Mouse (Mus musculus) adrenal gland, adult 18-20 months (tissue): ENCODE measurements around the gene Taf10. TPM values are rescaled to one million over a fixed set of nuclear protein-coding genes. Genes with fewer than 3 reads are reported as not detected.
"Not testable (repeated sequence)": the region's sequence is repeated elsewhere in the genome, so short reads cannot be mapped to it uniquely, and the experiment has no call there.

Source experiments
- DNase-seq, 2 experiments: peaks; one replicate each; pipeline ENCODE4 v3.0.0; 2021 to 2022; ENCODE audit warnings: low spot score in 2 of 2
- total RNA-seq, 2 experiments: library from RNA; stranded (reverse); gene quantifications; 1 replicate in 1 of 2; 2 replicates in 1 of 2; pipeline ENCODE4 v1.2.3; 2021

Taf10 gene
- total RNA-seq, 2 experiments from 2014 or later = 206 to 214 TPM

DNA sequence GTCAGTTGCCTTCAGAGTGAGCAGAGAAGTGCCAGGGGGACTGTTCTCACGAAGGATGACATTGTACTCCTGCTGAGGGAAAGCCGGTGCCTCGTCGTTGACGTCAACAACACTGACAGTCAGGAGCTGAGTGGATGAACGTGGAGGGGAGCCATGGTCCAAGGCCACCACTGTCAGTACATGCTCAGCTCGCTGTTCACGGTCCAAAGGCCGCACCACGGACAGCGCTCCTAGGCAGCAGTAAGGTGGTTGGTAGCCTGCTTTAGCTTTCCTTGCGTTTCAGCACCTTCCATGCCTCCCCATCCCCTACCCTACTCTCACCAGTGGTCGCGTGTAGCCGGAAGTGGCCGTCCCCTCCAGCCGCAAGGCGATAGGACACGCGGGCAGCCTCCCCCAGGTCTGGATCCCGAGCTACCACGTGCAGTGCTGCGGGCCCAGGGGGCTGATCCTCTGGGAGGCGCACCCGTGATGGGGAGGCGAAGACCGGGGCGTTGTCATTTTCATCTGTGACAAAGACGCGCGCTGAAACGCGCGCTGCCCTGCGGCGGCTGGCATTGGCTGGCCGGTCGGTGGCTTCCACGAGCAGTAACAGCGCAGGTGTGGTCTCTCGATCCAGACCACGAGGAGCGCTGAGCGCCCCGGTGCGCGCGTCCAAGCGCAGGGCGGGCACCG lies 17.8 kb upstream of the Taf10 start:
- no peak for DNase-seq

GRCm38 (mm10) chr7:105753281-105753680 lies 9.1 kb upstream of the Taf10 start:
- no peak for DNase-seq

DNA sequence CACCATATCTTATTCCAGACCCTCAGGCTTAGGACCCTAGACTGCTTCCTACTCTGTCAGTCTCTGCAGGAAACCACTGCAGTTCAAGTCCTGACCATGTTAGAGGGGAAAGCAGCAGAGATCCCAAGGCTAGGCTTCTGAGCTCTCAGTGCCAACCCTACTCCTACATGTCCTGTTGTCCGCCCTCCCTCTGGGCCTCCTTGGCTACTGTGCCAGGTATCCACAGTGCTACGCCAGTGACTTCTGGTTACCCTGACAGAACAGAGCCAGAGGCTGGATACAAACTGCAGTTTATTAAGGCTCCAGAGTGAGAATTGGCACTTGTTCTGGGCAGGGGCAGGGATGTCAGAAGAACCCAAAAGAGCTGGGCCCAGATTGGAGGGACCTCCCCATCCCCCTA lies 8.6 kb upstream of the Taf10 start:
- DNase-seq = no peak

GRCm38 (mm10) chr7:105751491-105752433 lies 7.6 kb upstream of the Taf10 start, which contains the start of gene Tpp1:
Gene Tpp1, minus strand, starts transcription at chr7:105752235.
- DNase-seq = peak; percentile 79 to 81

GRCm38 (mm10) chr7:105747776-105748175 lies 3.6 kb upstream of the Taf10 start:
- DNase-seq = no peak

DNA sequence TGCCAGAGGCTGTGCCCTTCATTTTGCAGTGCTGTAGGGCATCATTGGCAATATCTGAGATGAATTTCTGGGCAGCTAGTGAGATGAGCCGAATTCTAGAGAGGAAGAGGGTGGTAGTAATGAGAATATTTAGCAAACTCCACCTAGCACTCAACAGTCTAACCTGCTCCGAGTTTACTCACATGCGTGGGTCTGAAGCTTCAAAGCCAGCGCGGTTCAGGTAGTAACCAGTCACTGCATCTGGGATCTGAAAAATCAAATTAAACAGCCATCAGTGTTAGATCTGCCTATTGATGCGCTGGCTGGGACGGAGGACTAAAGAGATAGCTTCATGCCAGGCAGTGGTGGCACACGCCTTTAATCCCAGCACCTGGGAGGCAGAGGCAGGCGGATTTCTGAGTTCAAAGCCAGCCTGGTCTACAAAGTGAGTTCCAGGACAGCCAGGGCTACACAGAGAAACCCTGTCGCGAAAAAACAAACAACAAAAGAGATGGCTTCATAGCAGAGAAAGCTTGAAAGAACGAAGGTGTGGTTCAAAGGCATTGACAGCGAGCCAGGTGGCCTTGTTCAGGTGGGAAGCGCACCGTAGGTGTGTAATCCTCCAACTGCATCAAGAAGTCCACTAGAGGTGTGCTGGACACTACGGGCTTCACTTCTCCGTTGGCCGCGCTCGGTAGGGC lies 775 bp downstream of the Taf10 start:
- not testable (repeated sequence) for DNase-seq

DNA sequence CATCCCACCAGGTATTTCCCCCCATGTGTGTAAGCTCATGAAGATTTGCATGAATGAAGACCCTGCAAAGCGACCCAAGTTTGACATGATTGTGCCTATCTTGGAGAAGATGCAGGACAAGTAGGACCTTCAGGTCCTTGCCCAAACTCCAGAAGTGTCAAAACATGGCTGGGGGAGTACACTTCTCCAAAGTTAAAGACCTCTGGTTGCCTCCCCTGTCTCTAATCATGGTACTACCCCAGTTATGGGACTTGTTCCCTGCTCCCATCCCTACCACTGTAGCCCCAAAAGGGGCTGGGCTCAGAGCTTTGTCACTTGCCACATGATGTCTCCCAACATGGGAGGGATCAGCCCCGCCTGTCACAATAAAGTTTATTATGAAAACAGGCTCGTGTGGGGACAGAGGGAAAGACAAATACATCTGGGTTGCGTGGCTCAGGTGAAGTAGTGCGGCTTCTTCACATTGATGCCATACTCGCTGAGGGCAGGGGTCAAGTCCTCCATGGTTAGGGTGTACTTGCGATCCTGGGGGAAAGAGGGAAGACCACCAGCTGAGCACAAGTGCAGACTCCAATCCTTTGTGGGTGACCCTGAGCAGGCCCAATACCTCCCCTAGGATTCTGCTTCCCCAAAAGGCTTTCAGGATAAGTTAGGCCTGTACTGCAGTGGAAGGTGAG lies 1.5 kb downstream of the Taf10 start:
- not testable (repeated sequence) for DNase-seq

- DNase-seq = no peak
These were observed 2.2 kb downstream of the Taf10 start for GRCm38 (mm10) chr7:105741978-105742377.

DNA sequence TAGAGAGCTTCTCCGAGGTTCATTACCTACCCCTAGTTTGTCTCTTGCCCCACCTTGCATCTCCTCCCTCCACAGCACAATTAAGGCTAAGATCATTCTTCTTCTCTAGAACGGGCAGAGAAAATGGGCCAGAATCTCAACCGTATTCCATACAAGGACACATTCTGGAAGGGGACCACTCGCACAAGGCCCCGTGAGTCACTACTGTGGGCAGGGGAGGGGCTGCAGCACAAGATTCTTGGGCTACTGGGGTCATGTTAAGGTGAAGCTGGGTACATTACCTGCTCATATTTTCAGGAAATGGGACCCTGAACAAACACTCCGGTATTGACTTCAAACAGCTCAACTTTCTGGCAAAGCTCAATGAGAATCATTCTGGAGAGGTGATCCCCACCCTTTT lies 3.3 kb downstream of the Taf10 start:
- no peak for DNase-seq

DNA sequence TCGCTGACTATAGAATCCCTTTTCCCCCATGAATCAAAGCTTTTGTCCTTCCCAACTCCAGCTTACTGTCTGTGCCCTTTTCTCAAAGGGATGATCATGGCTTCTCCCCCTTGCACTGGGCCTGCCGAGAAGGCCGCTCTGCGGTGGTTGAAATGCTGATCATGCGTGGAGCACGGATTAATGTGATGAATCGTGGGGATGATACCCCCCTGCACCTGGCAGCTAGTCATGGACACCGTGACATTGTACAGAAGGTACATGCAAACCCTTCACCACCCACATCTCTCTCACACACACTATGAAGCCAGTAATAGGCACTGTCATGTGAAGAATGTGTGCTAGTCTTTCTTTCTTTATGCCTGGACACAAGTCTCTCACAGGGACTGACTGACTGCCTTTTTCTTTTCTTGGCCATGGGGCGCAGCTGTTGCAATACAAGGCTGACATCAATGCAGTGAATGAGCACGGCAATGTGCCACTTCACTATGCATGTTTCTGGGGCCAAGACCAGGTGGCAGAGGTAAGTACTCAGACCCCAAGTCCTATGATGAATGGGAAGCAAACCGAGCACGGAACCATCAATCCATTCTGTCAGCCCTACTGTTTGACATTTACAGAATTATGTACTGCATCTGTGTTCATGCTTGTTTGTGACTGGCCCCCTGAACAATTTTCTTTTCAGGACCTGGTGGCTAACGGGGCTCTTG lies 3.9 kb downstream of the Taf10 start:
- no peak for DNase-seq

GRCm38 (mm10) chr7:105738948-105739347 lies 5.2 kb downstream of the Taf10 start:
- no peak for DNase-seq

DNA sequence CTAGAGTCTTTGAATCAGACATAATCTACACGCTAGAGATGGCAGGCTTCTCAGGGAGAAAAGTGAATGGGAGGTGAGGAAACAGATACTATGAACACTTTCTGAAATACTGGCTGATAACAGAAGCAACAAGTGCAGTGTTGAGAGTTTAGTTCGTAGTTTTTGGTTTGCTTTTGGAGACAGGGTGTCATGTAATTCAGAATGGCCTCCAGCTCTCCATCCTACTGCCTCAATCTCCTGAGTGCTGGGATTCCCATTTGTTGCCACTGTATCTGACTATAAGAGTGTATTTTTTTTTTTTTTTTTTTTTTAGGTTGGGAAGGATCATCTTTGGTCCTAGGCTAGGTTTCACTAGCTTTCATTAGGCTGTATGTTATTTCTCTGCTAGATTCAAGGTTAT lies 5.9 kb downstream of the Taf10 start:
- DNase-seq = no peak

- no peak for DNase-seq
These were observed 6.5 kb downstream of the Taf10 start for GRCm38 (mm10) chr7:105737648-105738047.

DNA sequence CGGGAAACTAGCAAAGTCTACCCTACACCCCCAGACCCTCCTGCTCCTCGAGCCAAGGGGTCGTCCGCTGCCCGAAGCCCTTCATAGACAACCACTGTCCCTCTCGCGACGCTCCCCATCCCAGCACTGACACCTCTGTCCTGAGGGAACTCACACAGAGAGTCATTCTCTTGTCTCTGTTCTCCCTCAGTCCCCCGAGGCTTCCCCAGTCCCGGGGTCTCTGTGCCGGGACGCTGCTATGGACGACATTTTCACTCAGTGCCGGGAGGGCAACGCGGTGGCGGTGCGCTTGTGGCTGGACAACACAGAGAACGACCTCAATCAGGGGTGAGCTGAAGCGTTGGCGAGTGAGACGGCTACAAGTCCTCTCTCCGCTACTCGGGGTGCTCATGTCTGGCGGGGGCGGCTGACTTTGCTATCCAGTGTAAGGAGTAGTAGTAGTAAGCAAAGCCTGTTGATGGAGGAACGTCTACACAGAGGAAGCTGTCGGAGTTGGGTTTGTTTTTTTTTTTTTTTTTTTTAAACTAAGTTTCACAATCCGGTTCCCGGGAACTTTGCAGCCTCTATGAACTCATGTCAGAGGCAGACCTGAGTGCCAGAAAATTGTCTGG lies 7.1 kb downstream of the Taf10 start, which contains the start of gene Rrp8:
Gene Rrp8, minus strand, starts transcription at position 475 of the 611 bp plus-strand sequence.
- peak; percentile 56 to 61 for DNase-seq

DNA sequence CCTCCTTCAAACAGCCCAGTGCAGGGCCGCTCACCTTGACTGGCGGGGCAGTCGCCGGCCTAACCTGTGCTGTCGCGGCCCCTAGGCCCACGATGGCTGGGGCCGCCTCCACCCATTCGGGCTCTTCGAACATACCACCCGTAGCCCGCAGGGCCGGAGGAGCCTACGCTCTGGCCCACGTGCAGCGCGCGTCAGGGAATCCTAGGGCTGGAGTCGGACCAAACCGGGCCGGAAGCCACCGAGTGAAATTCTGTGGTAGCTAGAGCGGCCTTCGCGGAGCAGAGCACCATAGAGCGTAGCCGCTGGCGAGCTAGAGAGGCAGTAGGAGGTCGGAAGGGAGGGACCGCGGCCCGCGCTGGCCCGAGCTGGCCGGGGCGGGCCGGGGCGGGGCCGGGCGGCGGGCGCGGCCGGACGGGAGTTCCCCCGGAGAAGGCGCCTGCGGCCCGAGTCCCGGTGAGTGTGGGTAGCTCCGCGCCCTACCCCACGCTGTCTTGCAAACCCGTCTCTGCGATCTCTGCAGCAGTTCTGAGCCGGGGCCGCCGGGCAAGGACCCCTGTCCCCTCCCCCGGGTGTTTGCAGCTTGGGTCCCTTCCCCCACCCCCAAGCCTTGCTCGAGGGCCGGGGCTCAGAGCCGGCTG lies 7.8 kb downstream of the Taf10 start, which contains the start of gene Ilk:
Gene Ilk, plus strand, starts transcription at position 329 of the 638 bp plus-strand sequence.
- DNase-seq = peak; percentile 86 to 89

GRCm38 (mm10) chr7:105735464-105735863 lies 8.7 kb downstream of the Taf10 start:
- not testable (repeated sequence) for DNase-seq

DNA sequence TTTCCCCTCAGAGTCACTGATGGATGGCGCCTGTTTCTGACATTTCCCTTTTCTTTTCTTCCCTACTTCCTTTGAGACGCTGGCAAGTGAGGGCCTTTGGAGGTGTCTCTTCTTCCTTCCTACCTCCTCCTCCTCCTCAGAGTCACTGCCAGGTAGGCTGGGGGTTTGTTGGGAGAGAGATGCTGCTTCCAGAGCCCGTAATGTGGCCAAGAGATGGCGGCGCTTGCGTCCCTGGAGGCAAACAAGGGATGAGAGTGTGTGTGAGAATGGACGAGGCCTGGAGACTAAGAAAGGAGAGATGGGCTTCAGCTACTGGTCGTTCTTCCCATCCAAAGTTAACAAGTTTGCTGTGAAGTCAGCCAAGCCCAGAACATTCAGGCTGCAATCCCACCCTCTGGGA lies 9.3 kb downstream of the Taf10 start:
- DNase-seq = no peak

DNA sequence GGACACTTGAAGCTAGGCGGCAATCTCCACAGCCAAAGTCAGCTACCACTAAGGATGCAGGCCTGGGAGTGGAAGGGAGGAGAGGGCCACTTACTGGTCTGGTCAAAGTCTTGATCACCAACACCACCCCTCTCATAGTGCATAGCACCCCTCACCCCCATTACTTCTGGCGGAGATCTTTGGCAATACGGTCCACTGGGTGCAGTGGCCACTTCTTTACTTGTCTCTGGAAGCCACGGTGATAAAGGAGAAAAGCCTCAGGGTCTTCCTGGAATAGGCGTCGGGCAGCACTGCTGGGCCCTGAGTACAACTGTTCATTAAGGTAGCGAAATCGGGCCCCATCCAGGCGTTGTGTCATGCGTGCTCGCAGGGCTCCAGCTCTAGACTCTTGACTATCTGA lies 10.3 kb downstream of the Taf10 start:
- no peak for DNase-seq

- no peak for DNase-seq
These were observed 15.3 kb downstream of the Taf10 start for GRCm38 (mm10) chr7:105728701-105729428.
